Mouse (Mus musculus) liver, embryonic 15.5 days (tissue): ENCODE data around the gene Ampd2. TPM values are rescaled to one million over a fixed set of nuclear protein-coding genes. Genes with fewer than 3 reads are reported as not detected.
A peak's percentile ranks its signal among the peaks of the same experiment; 100 is the strongest.

Experiments
- ATAC-seq: fragments of 200-750 bp; cut with Nextera tagmentation; 2 replicates; pipeline ENCODE4 v1.8.0; 2017; ENCODE audit warnings: moderate number of reproducible peaks, mild to moderate bottlenecking, moderate library complexity; ENCODE audit not compliant: insufficient read depth
- H3K27ac ChIP-seq: fragments of 300-500 bp; sonication (generic); replicated peaks from 2 replicates; pipeline ENCODE4 v1.5.1; 2015; ENCODE audit warnings: mild to moderate bottlenecking, inconsistent platforms
- H3K27me3 ChIP-seq: fragments of 300-500 bp; sonication (generic); 2 replicates; pipeline ENCODE4 v1.6.1; 2015; ENCODE audit warnings: mild to moderate bottlenecking, inconsistent platforms
- H3K36me3 ChIP-seq: fragments of 300-500 bp; sonication (generic); replicated peaks from 2 replicates; pipeline ENCODE4 v1.6.1; 2015; ENCODE audit warnings: moderate library complexity, mild to moderate bottlenecking, inconsistent platforms
- H3K4me1 ChIP-seq: fragments of 300-500 bp; sonication (generic); replicated peaks from 2 replicates; pipeline ENCODE4 v1.6.1; 2015; ENCODE audit warnings: inconsistent platforms
- H3K4me2 ChIP-seq: fragments of 300-500 bp; sonication (generic); 2 replicates; pipeline ENCODE4 v1.6.1; 2015; ENCODE audit warnings: moderate library complexity, mild to moderate bottlenecking, inconsistent platforms
- H3K4me3 ChIP-seq: fragments of 300-500 bp; sonication (generic); replicated peaks from 2 replicates; pipeline ENCODE4 v1.5.1; 2015; ENCODE audit warnings: mild to moderate bottlenecking, inconsistent platforms
- H3K9ac ChIP-seq: fragments of 300-500 bp; sonication (generic); 2 replicates; pipeline ENCODE4 v1.6.1; 2015; ENCODE audit warnings: moderate library complexity, mild to moderate bottlenecking, inconsistent platforms
- H3K9me3 ChIP-seq: fragments of 300-500 bp; sonication (generic); replicated peaks from 2 replicates; pipeline ENCODE4 v1.6.1; 2016; ENCODE audit warnings: inconsistent platforms
- WGBS: fragments of 180-500 bp; shearing (Covaris S2); methylation state at CpG from one replicate; pipeline ENCODE4 v1.1.7; 2015; ENCODE audit warnings: mixed read lengths; ENCODE audit not compliant: insufficient replicate concordance; 5-methylcytosine and 5-hydroxymethylcytosine counted together
- polyA plus RNA-seq: library from polyadenylated mRNA; unstranded; fragments of >200 nt; fragmentation: Nextera tagmentation; extraction: Ambion mirVana; gene quantifications from 2 replicates; pipeline ENCODE4 v1.2.1, GENCODE M21; 2015

Gene Ampd2
- polyA plus RNA-seq: 63.7 and 76.6 TPM in 2 replicates

DNA sequence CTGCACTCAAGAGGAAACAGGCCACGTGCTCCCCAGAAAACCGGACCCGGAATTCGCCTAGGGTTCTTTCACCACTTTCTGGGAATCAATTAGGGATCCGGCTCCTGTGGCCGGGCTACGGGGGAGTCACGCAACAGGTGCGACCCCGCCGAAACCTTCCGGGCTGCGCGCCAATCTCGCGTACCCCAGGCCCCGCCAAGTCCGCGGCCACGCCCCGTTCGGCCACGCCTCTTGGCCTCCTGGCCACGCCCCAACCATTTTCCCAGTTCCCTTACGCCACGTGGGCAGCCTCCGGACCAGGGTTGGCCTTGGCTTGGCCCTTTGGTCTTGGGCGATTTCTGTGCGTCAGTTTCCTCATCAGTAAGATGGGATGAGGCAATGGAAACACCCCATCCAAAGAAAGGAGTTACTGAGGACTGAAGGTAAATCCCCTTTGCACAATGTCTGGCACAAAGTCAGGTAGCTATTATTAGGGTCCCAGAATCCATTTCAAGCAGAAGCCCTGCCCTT is at the start of gene Ampd2:
TSS of gene Ampd2 (minus strand) at position 182 of the 510 bp plus-strand sequence.
- peaks cover 16% of the 10 kb centered on the region for H3K36me3 ChIP-seq
- H3K4me2 ChIP-seq: peak within 1 kb of the TSS; percentile 97
- under 1% methylated on average over 29 of the region's 29 CpGs for WGBS
- H3K9me3 ChIP-seq: no peaks in the 10 kb centered on the region
- H3K4me1 ChIP-seq: peaks cover 82% of the 10 kb centered on the region
- peak within 1 kb of the TSS; percentile 91 for H3K9ac ChIP-seq
- peak; percentile 32 for ATAC-seq
- peak within 1 kb of the TSS; percentile 90 for H3K27ac ChIP-seq
- H3K27me3 ChIP-seq: no peaks in the 10 kb centered on the region
- peak within 1 kb of the TSS; percentile 79 for H3K4me3 ChIP-seq

DNA sequence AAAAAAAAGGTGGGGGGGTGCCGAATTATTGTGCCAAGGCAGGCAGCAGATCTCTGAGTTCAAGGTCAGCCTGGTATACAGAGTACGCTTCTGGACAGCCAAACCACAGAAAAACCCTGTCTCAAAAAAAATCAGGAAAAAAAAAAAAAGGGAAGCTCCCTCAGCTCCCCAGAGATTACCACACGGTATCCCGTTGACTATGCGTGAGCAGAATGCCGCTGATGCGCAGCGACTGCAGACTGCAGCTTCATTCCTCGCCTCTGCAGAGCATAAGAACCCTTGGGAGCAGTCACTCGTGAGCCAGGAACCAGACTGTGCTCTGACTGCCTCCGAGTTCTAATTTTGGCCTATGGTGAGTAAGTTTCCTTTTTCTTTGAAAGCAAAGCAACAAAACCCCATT is 48.2 kb upstream of the Ampd2 start:
- Histone ChIP-seq H3K36me3 (peaks cover 33% of the 10 kb centered on the region), H3K4me1 (peaks cover 69% of the 10 kb centered on the region), H3K4me2 (no peak overlapping the region), H3K27ac (no peak overlapping the region; the same call in 1 of the 2 replicates), H3K9me3 (no peaks in the 10 kb centered on the region), H3K27me3 (no peaks in the 10 kb centered on the region), H3K4me3 (no peak overlapping the region), H3K9ac (no peak overlapping the region)
- ATAC-seq: no peak
- 46% methylated on average over 11 of the region's 11 CpGs for WGBS

DNA sequence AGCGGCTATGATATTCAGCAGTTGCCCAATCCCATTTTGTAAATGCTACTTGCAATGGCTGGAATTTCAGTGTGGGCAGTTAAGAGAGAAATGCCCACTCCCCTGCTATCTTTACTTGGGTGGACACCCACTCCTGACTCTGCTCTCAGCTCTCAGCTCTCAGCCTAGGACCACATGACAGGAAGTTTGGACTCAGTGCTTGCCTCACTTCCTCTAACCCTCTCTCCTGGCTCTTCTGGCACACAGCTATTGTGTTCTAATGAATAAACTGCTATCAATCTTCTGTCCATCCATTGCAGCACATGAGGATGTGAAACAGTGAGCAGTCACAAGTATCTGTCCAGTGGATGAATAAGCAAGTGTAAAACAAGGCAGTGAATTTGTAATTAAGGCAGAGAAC is 46.0 kb upstream of the Ampd2 start:
- Histone ChIP-seq H3K36me3 (peaks cover 23% of the 10 kb centered on the region), H3K4me1 (peaks cover 76% of the 10 kb centered on the region), H3K9ac (no peak overlapping the region), H3K4me3 (no peak overlapping the region), H3K4me2 (no peak overlapping the region), H3K27ac (peak overlapping the region; percentile 71), H3K9me3 (no peaks in the 10 kb centered on the region), H3K27me3 (no peaks in the 10 kb centered on the region)
- 87% methylated on average over 1 of the region's 1 CpGs for WGBS
- ATAC-seq: no peak

- WGBS: 57% methylated on average over 1 of the region's 1 CpGs
- no peaks in the 10 kb centered on the region for H3K9me3 ChIP-seq
- peaks cover 16% of the 10 kb centered on the region for H3K36me3 ChIP-seq
- H3K4me1 ChIP-seq: peaks cover 79% of the 10 kb centered on the region
- no peak for ATAC-seq
- no peak overlapping the region for H3K4me2 ChIP-seq
- peak overlapping the region; percentile 71 for H3K27ac ChIP-seq
- no peak overlapping the region for H3K9ac ChIP-seq
- no peaks in the 10 kb centered on the region for H3K27me3 ChIP-seq
- no peak overlapping the region for H3K4me3 ChIP-seq
Observed at GRCm38 (mm10) chr3:108131821-108132220, 45.4 kb upstream of the Ampd2 start.

DNA sequence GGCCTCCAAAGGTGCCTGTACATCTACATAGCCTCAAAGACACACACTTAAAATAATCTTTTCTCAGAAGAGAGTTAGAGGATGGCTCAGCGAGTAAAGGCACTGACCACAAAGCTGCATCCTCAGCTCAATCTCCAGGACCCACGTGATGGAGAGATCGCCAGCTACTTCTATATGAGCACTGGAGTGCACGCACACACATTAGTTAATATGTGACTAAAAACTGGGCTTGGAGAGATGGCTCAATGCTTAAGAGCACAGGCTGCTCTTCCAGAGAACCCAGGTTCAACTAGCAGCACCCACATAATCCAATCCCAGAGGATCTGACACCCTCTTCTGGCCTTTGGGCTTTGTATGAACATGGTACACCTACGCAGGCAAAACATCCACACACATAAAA is 44.8 kb upstream of the Ampd2 start:
- 78% methylated on average over 5 of the region's 5 CpGs for WGBS
- Histone ChIP-seq H3K4me2 (peak overlapping the region; percentile 8; the same call in 1 of the 2 replicates), H3K9me3 (no peaks in the 10 kb centered on the region), H3K4me3 (no peak overlapping the region), H3K27ac (peak overlapping the region; percentile 71), H3K36me3 (peaks cover 12% of the 10 kb centered on the region), H3K27me3 (no peaks in the 10 kb centered on the region), H3K9ac (no peak overlapping the region), H3K4me1 (peaks cover 83% of the 10 kb centered on the region)
- 0 out of 2 replicates have a peak, but pooled peaks have one; percentile 11 for ATAC-seq

- peak; percentile 85 for ATAC-seq
- no peaks in the 10 kb centered on the region for H3K9me3 ChIP-seq
- no peaks in the 10 kb centered on the region for H3K27me3 ChIP-seq
- peak overlapping the region; percentile 78 for H3K27ac ChIP-seq
- H3K36me3 ChIP-seq: peaks cover 4% of the 10 kb centered on the region; the same call in 1 of the 2 replicates
- H3K4me1 ChIP-seq: peaks cover 83% of the 10 kb centered on the region
- H3K9ac ChIP-seq: no peak overlapping the region
- WGBS: 27% methylated on average over 4 of the region's 4 CpGs
- H3K4me2 ChIP-seq: peak overlapping the region; percentile 46
- H3K4me3 ChIP-seq: no peak overlapping the region
Observed at GRCm38 (mm10) chr3:108129804-108130203, 43.4 kb upstream of the Ampd2 start.

DNA sequence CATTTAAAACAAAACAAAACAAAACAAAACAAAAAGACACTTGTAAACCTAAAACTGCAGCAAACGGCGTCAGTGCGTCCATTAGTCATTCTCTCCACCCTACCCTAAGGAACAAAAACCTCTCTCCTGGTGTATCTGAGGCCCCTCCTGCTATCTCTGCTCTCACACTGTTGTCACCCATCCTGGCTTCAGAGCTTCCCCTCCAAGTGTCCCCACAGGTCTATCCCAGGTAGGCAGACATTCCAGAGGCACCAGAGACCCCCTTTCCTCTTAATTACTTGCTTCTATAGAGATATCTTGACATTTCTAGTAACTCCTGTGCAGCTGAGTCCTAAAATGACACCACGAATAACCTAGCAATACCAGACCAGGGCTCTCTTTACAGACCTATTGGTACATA is 42.9 kb upstream of the Ampd2 start:
- ATAC-seq: peak; percentile 80
- Histone ChIP-seq H3K36me3 (peaks cover 4% of the 10 kb centered on the region; the same call in 1 of the 2 replicates), H3K4me1 (peaks cover 84% of the 10 kb centered on the region), H3K4me3 (no peak overlapping the region), H3K9ac (peak overlapping the region; percentile 2; the same call in 1 of the 2 replicates), H3K9me3 (no peaks in the 10 kb centered on the region), H3K27ac (peak overlapping the region; percentile 78), H3K4me2 (peak overlapping the region; percentile 46), H3K27me3 (no peaks in the 10 kb centered on the region)
- 34% methylated on average over 4 of the region's 4 CpGs for WGBS

DNA sequence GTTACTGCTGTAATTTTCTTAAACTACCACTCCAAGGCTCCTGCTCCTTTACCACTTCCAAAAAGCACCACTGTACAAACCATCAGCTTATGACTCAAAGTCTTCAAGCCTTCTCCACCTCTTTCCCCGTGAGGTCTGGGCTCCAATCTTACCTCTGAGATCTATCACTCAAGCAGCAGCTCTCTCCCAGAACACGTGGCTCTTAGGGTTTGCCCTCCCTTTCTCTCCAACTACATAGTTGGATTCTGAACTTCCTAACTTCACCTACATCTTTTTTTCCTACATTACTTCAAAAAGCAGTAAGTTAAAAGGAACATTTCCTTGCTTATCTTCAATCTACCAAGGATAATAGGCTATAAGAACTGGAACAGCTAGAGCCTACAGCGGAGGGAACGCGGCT is 42.1 kb upstream of the Ampd2 start:
- Histone ChIP-seq H3K27me3 (no peaks in the 10 kb centered on the region), H3K36me3 (peaks cover 10% of the 10 kb centered on the region), H3K4me2 (peak overlapping the region; percentile 46), H3K4me1 (peaks cover 88% of the 10 kb centered on the region), H3K27ac (peak overlapping the region; percentile 78), H3K9ac (peak overlapping the region; percentile 25), H3K9me3 (no peaks in the 10 kb centered on the region), H3K4me3 (no peak overlapping the region)
- 58% methylated on average over 5 of the region's 5 CpGs for WGBS
- ATAC-seq: no peak

DNA sequence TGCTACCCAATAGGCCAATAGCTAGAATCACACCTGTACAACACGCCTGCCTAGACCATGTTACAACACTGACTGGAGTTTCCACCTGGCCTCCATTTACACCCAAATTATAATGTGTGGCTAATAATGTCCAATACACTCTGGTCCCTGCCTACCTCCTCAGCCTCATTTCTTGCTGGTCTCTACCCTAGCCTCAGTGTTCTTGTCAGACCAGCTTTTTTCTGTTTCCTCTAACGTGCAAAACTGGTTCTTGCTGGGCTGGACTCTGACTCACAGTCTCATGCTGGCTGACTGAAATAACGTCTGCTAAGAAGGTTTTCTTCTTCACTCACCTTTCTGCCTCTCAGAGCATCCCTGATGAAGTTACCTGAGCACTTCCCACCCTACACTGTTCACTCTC is 39.9 kb upstream of the Ampd2 start:
- Histone ChIP-seq H3K4me2 (no peak overlapping the region), H3K4me1 (peaks cover 67% of the 10 kb centered on the region), H3K4me3 (no peak overlapping the region), H3K27ac (no peak overlapping the region), H3K27me3 (no peaks in the 10 kb centered on the region), H3K9me3 (no peaks in the 10 kb centered on the region), H3K36me3 (peaks cover 26% of the 10 kb centered on the region), H3K9ac (no peak overlapping the region)
- WGBS: 84% methylated on average over 3 of the region's 3 CpGs
- no peak for ATAC-seq

DNA sequence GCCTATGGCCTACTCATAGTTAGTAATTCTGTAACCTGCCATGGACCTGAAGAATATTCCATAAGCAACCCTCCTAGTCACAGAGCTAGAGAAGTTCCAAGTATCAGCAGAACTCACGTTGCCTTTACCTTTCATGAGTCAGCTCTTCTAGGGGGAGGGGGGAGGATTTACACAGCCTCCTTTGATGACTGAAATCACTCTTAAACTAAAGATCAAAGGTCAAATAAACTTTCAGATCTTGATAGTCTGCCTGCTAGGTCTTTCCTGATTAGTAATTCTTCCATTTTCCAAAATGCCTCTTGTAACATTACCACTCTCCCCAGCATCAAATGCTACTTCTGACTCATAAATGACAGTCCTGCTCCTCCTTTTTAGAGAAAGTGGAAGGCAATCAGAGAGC is 37.7 kb upstream of the Ampd2 start:
- WGBS: 51% methylated on average over 1 of the region's 1 CpGs

GRCm38 (mm10) chr3:108123242-108123641 is 36.8 kb upstream of the Ampd2 start:
- peaks cover 41% of the 10 kb centered on the region for H3K4me1 ChIP-seq

More for the DNA sequence above, 37.7 kb upstream of the Ampd2 start:
- Histone ChIP-seq H3K4me1 (peaks cover 50% of the 10 kb centered on the region), H3K27ac (0 out of 2 replicates have a peak overlapping the region, but pooled peaks have one; percentile 4), H3K4me3 (no peak overlapping the region), H3K9ac (no peak overlapping the region), H3K36me3 (peaks cover 46% of the 10 kb centered on the region), H3K4me2 (no peak overlapping the region), H3K27me3 (no peaks in the 10 kb centered on the region), H3K9me3 (no peaks in the 10 kb centered on the region)
- ATAC-seq: no peak

GRCm38 (mm10) chr3:108121101-108121500 is 34.6 kb upstream of the Ampd2 start:
- Histone ChIP-seq H3K4me3 (no peak overlapping the region), H3K36me3 (peaks cover 75% of the 10 kb centered on the region), H3K4me2 (no peak overlapping the region), H3K27ac (no peak overlapping the region), H3K9ac (no peak overlapping the region), H3K27me3 (no peaks in the 10 kb centered on the region), H3K9me3 (no peaks in the 10 kb centered on the region), H3K4me1 (peaks cover 24% of the 10 kb centered on the region)
- WGBS: 83% methylated on average over 3 of the region's 3 CpGs
- no peak for ATAC-seq

More at GRCm38 (mm10) chr3:108123242-108123641, 36.8 kb upstream of the Ampd2 start:
- 86% methylated on average over 5 of the region's 5 CpGs for WGBS
- Histone ChIP-seq H3K27me3 (no peaks in the 10 kb centered on the region), H3K4me3 (no peak overlapping the region), H3K4me2 (no peak overlapping the region), H3K27ac (0 out of 2 replicates have a peak overlapping the region, but pooled peaks have one; percentile 0), H3K9ac (no peak overlapping the region), H3K36me3 (peaks cover 55% of the 10 kb centered on the region), H3K9me3 (no peaks in the 10 kb centered on the region)
- no peak for ATAC-seq
